Mouse (Mus musculus): ENCODE results near the gene Eps15.

DNA sequence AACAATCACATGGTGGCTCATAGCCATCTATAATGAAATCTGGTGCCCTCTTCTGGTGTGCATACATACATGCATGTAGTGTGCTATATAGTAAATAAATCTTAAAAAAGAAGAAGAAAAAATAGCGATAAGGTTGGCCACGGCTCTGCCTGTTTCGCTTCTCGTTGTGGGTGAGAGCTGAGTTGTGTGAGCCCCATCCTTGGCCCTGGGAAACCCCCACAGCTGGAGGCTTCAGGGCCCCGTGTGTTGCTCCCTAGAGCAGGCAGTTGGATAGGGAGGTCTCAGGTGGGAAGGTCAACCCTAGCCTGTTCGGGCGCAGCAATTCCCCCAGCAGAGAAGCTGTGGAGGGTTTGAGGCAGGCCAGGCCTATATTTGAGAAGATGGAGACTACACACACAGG, 150.2 kb downstream of the Eps15 start:
- TF ChIP-seq CTCF (IDR thresholded peaks at IDR 0.05; ENCODE audit: borderline replicate concordance, control insufficient read depth, extremely low read depth, insufficient read depth, low read length, poor library complexity) (no peak), POLR2A (IDR thresholded peaks at IDR 0.05; ENCODE audit: control insufficient read depth, extremely low read depth, insufficient read depth, low read length, poor library complexity) (no peak)
